Mouse (Mus musculus): ENCODE data around the gene Olfr1499. TPM values are rescaled to one million over a fixed set of nuclear protein-coding genes. Genes with fewer than 3 reads are reported as not detected.

Olfr1499 gene
- polyA plus RNA-seq, 1 experiment = not detected

DNA sequence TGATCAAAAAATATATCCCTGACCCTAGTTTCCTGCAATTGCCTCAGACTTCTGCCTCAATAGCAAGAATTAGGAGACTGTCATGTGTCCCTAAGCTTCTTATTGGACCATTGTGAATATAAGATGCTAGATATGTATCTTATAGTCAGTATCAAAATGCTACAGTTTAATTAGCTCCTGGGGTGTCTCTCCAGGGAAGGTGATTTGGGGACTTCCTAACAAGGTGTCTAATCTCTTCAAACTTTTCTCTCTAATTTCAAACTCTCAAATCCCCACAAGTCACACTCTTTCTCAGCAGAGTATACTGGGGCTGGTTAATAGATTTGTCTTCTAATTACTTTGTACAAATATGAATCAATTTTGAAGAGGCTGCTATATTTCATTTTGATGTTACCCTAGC lies 21.1 kb downstream of the Olfr1499 start, which contains the start of gene Olfr1497:
Olfr1497 (minus strand) TSS at position 101 of the 400 bp plus-strand sequence.
- Histone ChIP-seq H3K27ac (ENCODE audit: insufficient read depth, low read depth, low read length) (no peak within 1 kb of the TSS), H3K27me3 (ENCODE audit: control insufficient read depth, insufficient read depth, low read length) (no peaks in the 10 kb centered on the region), H3K4me3 (ENCODE audit: low read depth, low read length) (no peak within 1 kb of the TSS), H3K36me3 (ENCODE audit: control insufficient read depth, insufficient read depth, low read length) (no peaks in the 10 kb centered on the region), H3K4me1 (ENCODE audit: control insufficient read depth, insufficient read depth, insufficient read length, low read length) (no peaks in the 10 kb centered on the region)
- no peak for TF ChIP-seq POLR2A (IDR thresholded peaks at IDR 0.05; ENCODE audit: low read depth, low read length)
- TF ChIP-seq CTCF (IDR thresholded peaks at IDR 0.05; ENCODE audit: extremely low read depth, insufficient read length, insufficient replicate concordance, low read depth, low read length) = no peak

DNA sequence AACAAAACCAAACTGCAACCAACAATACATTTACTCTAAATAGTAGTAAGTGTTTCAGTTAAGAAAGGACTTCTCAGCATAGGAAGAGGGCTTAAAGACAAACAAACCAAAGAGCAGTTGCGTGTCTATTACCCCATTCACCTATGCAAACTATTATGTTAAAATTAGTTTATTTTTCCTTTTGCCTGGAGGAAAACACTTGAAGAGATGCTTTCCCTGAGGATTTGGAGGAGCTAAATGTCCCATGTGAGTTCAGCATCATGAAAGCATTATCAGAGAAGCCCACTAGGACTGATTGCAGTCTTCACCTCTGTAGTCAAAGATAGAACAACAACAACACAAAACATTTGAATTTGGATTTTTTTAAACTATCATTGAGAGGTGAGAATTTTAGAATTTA lies 41.7 kb downstream of the Olfr1499 start, which contains the start of gene Olfr1496:
Olfr1496 (plus strand) TSS at position 301 of the 400 bp plus-strand sequence.
- no peaks in the 10 kb centered on the region for H3K27me3 ChIP-seq (ENCODE audit: control insufficient read depth, insufficient read depth, low read length)
- WGBS = 75% methylated on average over 1 of the region's 1 CpGs
- no peaks in the 10 kb centered on the region for H3K36me3 ChIP-seq (ENCODE audit: control insufficient read depth, insufficient read depth, low read length)
- TF ChIP-seq POLR2A (IDR thresholded peaks at IDR 0.05; ENCODE audit: low read depth, low read length) (no peak), CTCF (IDR thresholded peaks at IDR 0.05; ENCODE audit: extremely low read depth, insufficient read length, insufficient replicate concordance, low read depth, low read length) (no peak)
- no peak within 1 kb of the TSS for H3K4me3 ChIP-seq (ENCODE audit: low read depth, low read length)
- no peak within 1 kb of the TSS for H3K27ac ChIP-seq (ENCODE audit: insufficient read depth, low read depth, low read length)
- H3K4me1 ChIP-seq (ENCODE audit: control insufficient read depth, insufficient read depth, insufficient read length, low read length) = no peaks in the 10 kb centered on the region

DNA sequence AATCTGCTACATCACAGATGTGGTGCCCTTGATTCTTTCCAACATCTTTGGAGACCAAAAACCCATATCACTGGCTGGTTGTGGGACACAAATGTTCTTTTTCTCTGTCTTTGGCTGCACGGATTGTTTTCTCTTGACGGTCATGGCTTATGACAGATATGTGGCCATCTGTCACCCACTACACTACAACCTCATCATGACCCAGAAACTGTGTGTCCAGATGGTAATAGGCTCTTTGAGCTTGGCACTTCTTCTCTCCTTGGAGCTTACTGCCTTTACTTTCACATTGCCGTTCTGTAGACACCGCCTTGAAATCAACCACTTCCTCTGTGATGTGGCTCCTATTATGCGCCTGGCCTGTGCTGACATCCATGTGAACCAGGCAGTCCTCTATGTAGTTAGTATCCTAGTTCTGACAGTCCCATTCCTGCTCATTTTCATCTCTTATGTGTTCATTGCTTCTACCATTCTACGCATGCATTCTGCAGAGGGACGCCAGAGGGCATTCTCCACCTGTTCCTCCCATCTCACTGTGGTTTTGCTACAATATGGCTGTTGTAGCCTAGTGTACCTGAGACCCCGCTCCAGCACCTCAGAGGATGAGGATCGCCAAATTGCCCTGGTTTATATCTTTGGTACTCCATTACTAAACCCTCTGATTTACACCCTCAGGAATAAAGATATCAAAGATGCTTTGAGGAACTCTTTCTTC lies 50.5 kb downstream of the Olfr1499 start:
- WGBS = 88% methylated on average over 9 of the region's 9 CpGs
- Histone ChIP-seq H3K4me1 (ENCODE audit: control insufficient read depth, insufficient read depth, insufficient read length, low read length) (no peaks in the 10 kb centered on the region), H3K27ac (ENCODE audit: insufficient read depth, low read depth, low read length) (no peak overlapping the region), H3K36me3 (ENCODE audit: control insufficient read depth, insufficient read depth, low read length) (no peaks in the 10 kb centered on the region), H3K27me3 (ENCODE audit: control insufficient read depth, insufficient read depth, low read length) (no peaks in the 10 kb centered on the region), H3K4me3 (ENCODE audit: low read depth, low read length) (no peak overlapping the region)
- TF ChIP-seq POLR2A (IDR thresholded peaks at IDR 0.05; ENCODE audit: low read depth, low read length) (no peak), CTCF (IDR thresholded peaks at IDR 0.05; ENCODE audit: extremely low read depth, insufficient read length, insufficient replicate concordance, low read depth, low read length) (no peak)

DNA sequence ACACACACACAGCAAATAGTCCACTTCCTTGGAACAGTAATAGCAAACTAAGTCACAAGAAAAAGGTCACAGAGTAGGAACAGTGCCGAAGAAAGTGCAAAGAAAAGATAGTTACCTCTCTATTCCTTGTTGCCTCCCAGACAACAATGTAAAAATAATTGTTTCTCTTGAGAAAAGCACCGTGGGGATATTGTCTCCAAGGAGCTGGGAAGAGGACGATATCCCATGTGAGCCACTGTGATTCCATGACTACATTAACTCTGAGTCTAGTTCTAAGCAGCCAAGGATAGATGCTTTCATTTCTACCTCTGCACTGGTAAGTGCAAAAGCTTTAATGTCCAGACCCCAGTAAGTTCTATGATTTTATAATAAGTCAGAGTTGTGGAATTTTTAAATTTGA lies 54.9 kb downstream of the Olfr1499 start, which contains the start of gene Olfr1495:
Olfr1495 (plus strand) TSS at position 301 of the 400 bp plus-strand sequence.
- Histone ChIP-seq H3K4me1 (ENCODE audit: control insufficient read depth, insufficient read depth, insufficient read length, low read length) (no peaks in the 10 kb centered on the region), H3K27me3 (ENCODE audit: control insufficient read depth, insufficient read depth, low read length) (no peaks in the 10 kb centered on the region), H3K36me3 (ENCODE audit: control insufficient read depth, insufficient read depth, low read length) (no peaks in the 10 kb centered on the region), H3K27ac (ENCODE audit: insufficient read depth, low read depth, low read length) (no peak within 1 kb of the TSS), H3K4me3 (ENCODE audit: low read depth, low read length) (no peak within 1 kb of the TSS)
- 78% methylated on average over 3 of the region's 3 CpGs for WGBS
- TF ChIP-seq POLR2A (IDR thresholded peaks at IDR 0.05; ENCODE audit: low read depth, low read length) (no peak), CTCF (IDR thresholded peaks at IDR 0.05; ENCODE audit: extremely low read depth, insufficient read length, insufficient replicate concordance, low read depth, low read length) (no peak)

Other genes with a start within 250 kb of the Olfr1499 start
- gene Olfr1484, start 235.9 kb downstream of the Olfr1499 start, polyA plus RNA-seq (2012; rRNA removed) = not detected in 2 replicates
- gene Olfr1487, start 202.1 kb downstream of the Olfr1499 start, polyA plus RNA-seq (2012; rRNA removed) = not detected in 2 replicates
- not detected in 2 replicates for gene Olfr1489, start 187.8 kb downstream of the Olfr1499 start, polyA plus RNA-seq (2012; rRNA removed)
- not detected in 2 replicates for gene Olfr1490, start 168.4 kb downstream of the Olfr1499 start, polyA plus RNA-seq (2012; rRNA removed)
- not detected in 2 replicates for gene Olfr1491, start 122.2 kb downstream of the Olfr1499 start, polyA plus RNA-seq (2012; rRNA removed)
- not detected in 2 replicates for gene Olfr1493-ps1, start 96.2 kb downstream of the Olfr1499 start, polyA plus RNA-seq (2012; rRNA removed)
- not detected in 2 replicates for gene Olfr1494, start 79.7 kb downstream of the Olfr1499 start, polyA plus RNA-seq (2012; rRNA removed)
- not detected in 2 replicates for gene Olfr1495, start 54.8 kb downstream of the Olfr1499 start, polyA plus RNA-seq (2012; rRNA removed)
- not detected in 2 replicates for gene Olfr1496, start 41.6 kb downstream of the Olfr1499 start, polyA plus RNA-seq (2012; rRNA removed)
- not detected in 2 replicates for gene Olfr1497, start 21.2 kb downstream of the Olfr1499 start, polyA plus RNA-seq (2012; rRNA removed)
- not detected in 2 replicates for gene Olfr1500, start 11.0 kb upstream of the Olfr1499 start, polyA plus RNA-seq (2012; rRNA removed)
- gene Olfr1501, start 31.2 kb upstream of the Olfr1499 start, polyA plus RNA-seq (2012; rRNA removed) = not detected in 2 replicates
- not detected in 2 replicates for gene Olfr1502, start 42.3 kb upstream of the Olfr1499 start, polyA plus RNA-seq (2012; rRNA removed)
- gene Olfr1504, start 78.5 kb upstream of the Olfr1499 start, polyA plus RNA-seq (2012; rRNA removed) = not detected in 2 replicates
- not detected in 2 replicates for gene Olfr1505, start 94.1 kb upstream of the Olfr1499 start, polyA plus RNA-seq (2012; rRNA removed)